Mouse (Mus musculus): ENCODE measurements around the gene Tmem151b.

The Tmem151b gene

DNA sequence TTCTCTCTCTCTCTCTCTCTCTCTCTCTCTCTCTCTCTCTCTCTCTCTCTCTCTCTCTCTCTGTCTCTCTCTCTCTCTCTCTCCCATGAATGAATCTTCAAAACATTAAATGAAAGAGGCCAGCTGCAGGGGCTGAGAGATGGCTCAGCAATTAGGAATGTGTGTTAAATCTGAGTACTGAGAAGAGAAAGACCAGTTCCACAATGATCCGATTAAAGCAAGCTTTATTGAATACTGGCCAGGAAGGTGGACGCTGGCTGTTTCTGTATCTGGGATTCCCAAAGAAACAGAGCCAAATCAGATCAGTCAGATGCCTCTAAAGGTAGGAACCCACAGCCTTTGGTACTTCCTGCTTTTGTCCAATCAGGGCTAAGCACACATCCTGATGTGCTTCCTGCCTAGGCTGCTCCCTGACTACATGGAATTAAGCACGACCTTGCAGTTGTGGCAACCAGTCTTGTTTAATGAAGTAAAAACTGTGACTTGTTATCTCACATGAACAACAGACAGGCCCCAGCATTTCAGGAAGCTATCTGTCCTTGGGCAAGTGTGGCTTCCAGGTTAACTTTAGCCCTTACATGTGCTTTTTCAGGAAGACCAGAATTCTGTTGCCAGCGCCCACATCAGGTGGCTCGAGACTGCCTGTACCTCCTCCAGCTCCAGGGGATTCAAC, 46.0 kb downstream of the Tmem151b start:
- DNase-seq = no peak

DNA sequence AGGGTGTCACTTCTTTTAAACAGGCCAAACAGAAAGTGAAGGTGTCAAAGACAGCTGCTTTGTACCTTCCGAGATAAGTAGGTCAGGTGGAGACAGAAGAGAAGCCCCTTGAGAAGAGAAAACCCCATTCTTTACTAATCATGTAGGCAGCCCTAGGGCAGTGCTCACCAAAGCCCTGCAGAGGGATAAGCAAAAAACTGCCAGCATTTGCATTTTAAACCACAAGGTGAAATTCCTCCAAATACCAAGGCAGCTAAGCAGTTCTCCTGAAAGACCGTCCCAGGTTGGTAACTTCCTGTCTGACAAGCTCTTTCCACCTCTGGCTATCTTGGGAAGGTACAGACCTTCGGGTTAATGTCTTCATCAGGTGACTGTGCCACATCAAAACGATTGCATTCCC, 47.2 kb downstream of the Tmem151b start:
- no peak for DNase-seq

DNA sequence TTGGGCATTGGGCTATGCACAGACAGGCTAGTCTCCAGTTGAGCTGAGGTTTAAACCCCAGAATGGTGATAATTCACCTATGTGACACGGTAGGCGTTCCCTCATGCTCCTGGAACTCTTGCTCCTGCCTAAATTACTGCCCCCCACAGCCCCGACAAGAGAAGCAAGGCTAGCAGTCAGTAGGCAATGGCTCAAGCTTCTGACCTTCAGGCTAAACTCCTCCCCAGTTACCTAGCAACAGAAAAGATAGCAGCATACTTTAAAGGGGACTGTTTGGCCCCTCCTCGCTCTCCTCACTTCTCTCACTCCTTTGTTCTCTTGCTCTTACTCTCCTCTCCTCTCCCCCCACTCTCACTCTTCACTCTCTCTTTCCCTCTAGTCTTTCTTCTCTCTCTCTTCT, 48.5 kb downstream of the Tmem151b start:
- no peak for DNase-seq

DNA sequence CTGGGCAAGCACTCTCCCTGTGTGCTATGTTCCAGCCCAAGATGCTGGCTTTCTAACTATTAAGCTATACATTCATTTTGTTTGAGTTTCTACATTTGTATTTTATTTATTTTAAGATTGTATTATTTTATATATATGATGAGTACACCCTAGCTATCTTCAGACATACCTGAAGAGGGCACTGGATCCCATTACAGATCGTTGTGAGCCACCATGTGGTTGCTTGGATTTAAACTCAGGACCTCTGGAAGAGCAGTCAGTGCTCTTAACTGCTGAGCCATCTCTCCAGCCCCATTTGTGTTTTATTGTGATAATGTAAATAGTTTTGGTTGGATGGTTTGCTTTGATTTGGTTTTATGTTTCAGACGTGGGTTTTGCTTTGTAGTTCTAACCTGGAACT, 50.0 kb downstream of the Tmem151b start:
- DNase-seq = no peak

DNA sequence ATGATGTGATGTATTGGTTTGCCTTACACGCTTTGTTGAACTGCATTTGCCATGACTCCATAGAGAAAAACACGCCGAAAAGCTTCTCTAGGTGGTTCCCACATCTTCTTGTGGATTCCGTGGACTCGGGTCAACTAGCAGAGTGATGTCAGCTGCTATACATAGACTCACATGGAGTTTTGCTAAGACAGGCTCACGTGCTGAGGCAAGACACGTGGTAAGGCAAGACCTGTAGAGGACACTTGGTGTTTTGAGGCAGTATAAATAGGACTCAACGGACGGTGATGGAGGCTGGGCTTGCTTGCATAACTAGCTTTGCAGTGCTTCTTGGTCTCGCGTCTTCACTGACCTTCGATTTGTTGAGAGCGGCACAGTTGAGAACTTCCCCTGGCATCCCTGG, 51.1 kb downstream of the Tmem151b start:
- no peak for DNase-seq

DNA sequence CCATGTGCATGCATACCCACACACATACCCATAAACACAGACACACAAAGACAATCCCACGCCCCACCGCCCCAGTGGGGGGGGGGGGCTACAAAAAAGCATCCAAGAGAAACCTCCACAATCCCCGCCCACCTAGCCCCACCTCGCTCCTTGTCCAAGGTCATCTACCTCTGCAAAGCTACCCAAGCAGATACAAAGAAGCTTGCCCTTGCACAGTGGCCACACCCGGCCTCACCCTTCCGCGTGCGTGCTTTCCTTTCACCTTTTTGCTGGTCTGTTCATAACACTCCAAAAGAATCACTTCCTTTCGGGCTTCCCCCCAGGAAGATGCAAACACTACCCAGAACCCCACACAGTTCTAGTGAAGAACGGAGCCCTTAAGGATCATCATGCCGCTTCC, 54.1 kb downstream of the Tmem151b start:
- no peak for DNase-seq

Data from cerebellum, adult 11-12 months (tissue).